Mouse (Mus musculus) E14TG2a.4 (cell line): Measurements from ENCODE around the gene Oprl1.

Experiments used
- H3K27me3 ChIP-seq: 2 replicates; pipeline ENCODE4 v1.6.1; 2014; ENCODE audit warnings: low read length, control low read depth; ENCODE audit not compliant: insufficient read depth
- H3K36me3 ChIP-seq: 2 replicates; pipeline ENCODE4 v1.6.1; 2014; ENCODE audit warnings: low read length, control low read depth; ENCODE audit not compliant: insufficient read depth
- H3K4me1 ChIP-seq: replicated peaks from 2 replicates; pipeline ENCODE4 v1.6.1; 2014; ENCODE audit warnings: low read depth, low read length, control low read depth
- H3K4me3 ChIP-seq: replicated peaks from 2 replicates; pipeline ENCODE4 v1.5.1; 2014; ENCODE audit warnings: mild to moderate bottlenecking, low read length
- H3K9me3 ChIP-seq: 2 replicates; pipeline ENCODE4 v1.6.1; 2014; ENCODE audit warnings: low read length, control low read depth
- CTCF ChIP-seq: conservative IDR thresholded peaks from 2 replicates; pipeline ENCODE4 v1.5.1; 2014; ENCODE audit warnings: low read length
- NANOG ChIP-seq: IDR thresholded peaks from 2 replicates; pipeline ENCODE4 v1.6.1; 2014; ENCODE audit warnings: borderline replicate concordance, low read length, mixed read lengths
- POU5F1 ChIP-seq: IDR thresholded peaks from 2 replicates; pipeline ENCODE4 v1.6.1; 2014; ENCODE audit warnings: low read length, borderline replicate concordance

Gene Oprl1

DNA sequence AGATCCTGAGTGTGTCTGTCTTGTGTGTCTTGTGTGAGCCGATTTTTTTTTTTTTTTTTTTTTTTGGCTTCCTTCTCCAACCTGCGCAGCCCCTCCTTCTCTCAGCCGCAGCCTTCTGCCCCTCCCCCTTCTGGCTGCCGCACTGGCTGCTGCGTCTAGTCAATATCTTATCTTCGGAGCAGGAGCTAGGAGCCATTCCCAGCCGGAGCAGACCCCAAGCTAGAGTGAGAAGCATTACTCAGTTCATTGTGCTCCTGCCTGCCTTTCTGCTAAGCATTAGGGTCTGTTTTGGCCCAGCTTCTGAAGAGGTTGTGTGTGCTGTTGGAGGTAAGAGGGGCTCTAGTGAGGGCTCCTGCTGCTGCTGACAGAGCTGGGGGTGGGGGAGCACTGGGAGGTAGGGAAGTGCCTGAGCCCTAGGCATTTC is at the start of gene Oprl1:
TSS of gene Oprl1 (plus strand) at position 114 of the 424 bp plus-strand sequence.
- Histone ChIP-seq H3K9me3 (no peaks in the 10 kb centered on the region), H3K4me3 (peak within 1 kb of the TSS; percentile 51), H3K27me3 (peaks cover 10% of the 10 kb centered on the region), H3K4me1 (peaks cover 12% of the 10 kb centered on the region), H3K36me3 (no peaks in the 10 kb centered on the region)
- no peak for TF ChIP-seq CTCF
- TF ChIP-seq POU5F1, result no peak
- TF ChIP-seq NANOG, result no peak

DNA sequence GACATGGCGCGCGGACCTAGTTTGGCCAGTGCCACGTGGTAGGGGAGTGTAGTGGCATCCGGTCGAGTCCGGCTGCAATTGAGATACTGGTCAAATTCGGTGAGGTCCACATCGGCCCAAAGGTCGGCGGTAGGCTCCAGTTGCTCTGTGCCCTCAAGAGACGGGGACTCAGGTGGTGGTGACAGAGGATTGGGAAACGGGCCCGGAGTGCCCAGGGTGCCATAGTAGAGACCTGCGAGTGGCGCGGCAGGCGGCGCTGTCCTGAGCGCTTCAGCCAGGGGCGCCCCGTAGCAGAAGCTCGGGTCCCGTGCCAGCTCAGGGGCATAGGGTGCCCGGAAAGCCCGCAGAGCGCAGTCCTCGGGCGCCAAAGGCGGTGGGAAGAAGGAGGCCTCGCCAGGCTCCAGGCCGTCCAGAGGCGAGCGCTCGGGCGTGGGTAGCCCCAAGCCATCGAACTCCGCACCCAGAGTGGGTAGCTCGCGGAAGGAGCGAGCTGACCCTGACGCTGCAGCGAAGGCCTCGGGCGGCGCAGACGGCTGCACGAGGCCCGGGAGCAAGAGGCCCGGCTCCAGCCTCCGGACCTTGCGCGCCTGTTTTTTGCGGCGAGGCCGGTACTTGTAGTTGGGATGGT is 44.4 kb upstream of the Oprl1 start:
- H3K27me3 ChIP-seq, result peaks cover 72% of the 10 kb centered on the region
- TF ChIP-seq CTCF, result no peak
- no peak for TF ChIP-seq NANOG
- no peak for TF ChIP-seq POU5F1

DNA sequence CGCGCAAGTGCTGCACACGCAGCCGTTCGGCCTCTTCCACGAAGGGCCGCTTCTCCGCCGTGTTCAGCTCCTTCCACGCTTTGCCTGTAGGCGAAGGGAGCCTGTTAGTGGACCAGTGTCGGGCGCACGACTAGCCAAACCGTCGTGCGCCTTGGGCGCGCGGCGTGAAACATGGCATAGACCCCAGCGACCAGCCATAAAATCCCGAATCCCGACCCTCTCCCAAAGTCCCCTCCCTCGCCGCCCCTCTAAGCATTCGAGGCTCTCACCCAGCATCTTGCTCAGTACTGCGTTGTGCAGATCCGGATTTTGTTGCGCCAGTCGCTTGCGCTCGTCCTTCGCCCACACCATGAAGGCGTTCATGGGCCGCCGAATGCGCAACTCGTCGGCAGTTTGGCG is 43.9 kb upstream of the Oprl1 start:
- peak overlapping the region; percentile 78 for H3K4me3 ChIP-seq
- no peaks in the 10 kb centered on the region for H3K36me3 ChIP-seq
- no peaks in the 10 kb centered on the region for H3K9me3 ChIP-seq
- peaks cover 56% of the 10 kb centered on the region for H3K4me1 ChIP-seq
- peaks cover 72% of the 10 kb centered on the region for H3K27me3 ChIP-seq
- no peak for TF ChIP-seq NANOG
- TF ChIP-seq CTCF, result no peak
- no peak for TF ChIP-seq POU5F1

More for the DNA sequence above, 44.4 kb upstream of the Oprl1 start:
- Histone ChIP-seq H3K9me3 (no peaks in the 10 kb centered on the region), H3K4me1 (peaks cover 51% of the 10 kb centered on the region), H3K36me3 (no peaks in the 10 kb centered on the region), H3K4me3 (peak overlapping the region; percentile 78)

- Histone ChIP-seq H3K27me3 (peaks cover 72% of the 10 kb centered on the region), H3K4me3 (peak within 1 kb of the TSS; percentile 78), H3K9me3 (no peaks in the 10 kb centered on the region), H3K4me1 (peaks cover 61% of the 10 kb centered on the region), H3K36me3 (no peaks in the 10 kb centered on the region)
- TF ChIP-seq POU5F1 (no peak), CTCF (no peak), NANOG (no peak)
Measured at GRCm38 (mm10) chr2:181671326-181671725, 43.5 kb upstream of the Oprl1 start, which contains the start of gene Sox18. Sox18 (minus strand) TSS chr2:181671640.

- no peaks in the 10 kb centered on the region for H3K9me3 ChIP-seq
- H3K4me1 ChIP-seq, result peaks cover 67% of the 10 kb centered on the region
- TF ChIP-seq NANOG, result no peak
- no peak for TF ChIP-seq CTCF
- TF ChIP-seq POU5F1, result no peak
- no peak overlapping the region for H3K4me3 ChIP-seq
- no peaks in the 10 kb centered on the region for H3K36me3 ChIP-seq
- peaks cover 72% of the 10 kb centered on the region for H3K27me3 ChIP-seq
Measured at GRCm38 (mm10) chr2:181671984-181672383, 42.8 kb upstream of the Oprl1 start.

DNA sequence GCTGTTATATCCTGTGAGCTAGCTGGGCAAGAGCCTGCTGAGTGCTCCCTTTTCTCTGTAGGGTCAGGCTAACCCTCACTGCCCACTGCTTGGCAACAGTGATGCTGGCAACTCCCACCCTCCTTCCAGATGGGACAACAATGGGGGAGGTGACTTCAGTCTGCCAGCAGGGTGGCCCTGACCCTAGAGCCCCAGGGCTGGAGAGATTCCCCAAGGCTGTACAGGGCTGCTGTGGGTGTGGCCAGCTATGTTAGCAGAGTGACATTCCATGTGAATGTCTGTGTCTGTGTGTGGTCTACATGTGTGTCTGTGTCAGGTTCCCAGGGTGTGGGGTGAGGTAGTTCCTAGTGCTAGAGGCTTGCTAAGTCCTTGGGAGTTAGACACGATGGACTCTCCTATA is 41.3 kb upstream of the Oprl1 start:
- Histone ChIP-seq H3K36me3 (no peaks in the 10 kb centered on the region), H3K9me3 (no peaks in the 10 kb centered on the region), H3K27me3 (peaks cover 63% of the 10 kb centered on the region), H3K4me1 (peaks cover 70% of the 10 kb centered on the region), H3K4me3 (no peak overlapping the region)
- TF ChIP-seq POU5F1, result no peak
- TF ChIP-seq NANOG, result no peak
- TF ChIP-seq CTCF, result no peak

- H3K27me3 ChIP-seq, result peaks cover 50% of the 10 kb centered on the region
- no peak overlapping the region for H3K4me3 ChIP-seq
- peaks cover 78% of the 10 kb centered on the region for H3K4me1 ChIP-seq
- TF ChIP-seq POU5F1 (no peak), NANOG (no peak), CTCF (no peak)
- H3K36me3 ChIP-seq, result no peaks in the 10 kb centered on the region
- no peaks in the 10 kb centered on the region for H3K9me3 ChIP-seq
Measured at GRCm38 (mm10) chr2:181674934-181675333, 39.9 kb upstream of the Oprl1 start.

DNA sequence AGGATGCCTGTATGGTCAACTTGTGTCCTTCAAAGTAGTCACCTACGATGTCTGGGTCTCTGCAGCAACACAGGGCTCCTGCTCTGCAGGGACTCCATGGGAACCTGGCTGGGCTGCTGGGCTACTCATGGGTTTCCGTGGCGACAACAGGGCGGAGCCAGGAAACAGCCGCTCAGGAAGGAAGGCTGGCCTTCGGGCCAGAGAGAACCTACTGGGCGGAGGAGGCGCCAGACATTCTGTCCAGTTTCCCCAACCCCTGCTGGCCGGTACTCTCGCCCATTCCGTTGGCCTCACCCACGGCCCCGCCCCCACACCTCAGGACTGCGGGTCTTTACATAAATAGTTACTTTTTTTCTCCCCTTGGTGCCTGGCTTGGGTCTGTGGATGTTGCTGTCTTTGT is 39.4 kb upstream of the Oprl1 start:
- Histone ChIP-seq H3K27me3 (peaks cover 47% of the 10 kb centered on the region), H3K4me1 (peaks cover 74% of the 10 kb centered on the region), H3K4me3 (peak overlapping the region; percentile 41; the same call in 1 of the 2 replicates), H3K9me3 (no peaks in the 10 kb centered on the region), H3K36me3 (no peaks in the 10 kb centered on the region)
- TF ChIP-seq NANOG, result no peak
- TF ChIP-seq CTCF, result no peak
- TF ChIP-seq POU5F1, result no peak
